8 mouse cellular contexts compared by ENCODE assay signal in the genomic region with DNA sequence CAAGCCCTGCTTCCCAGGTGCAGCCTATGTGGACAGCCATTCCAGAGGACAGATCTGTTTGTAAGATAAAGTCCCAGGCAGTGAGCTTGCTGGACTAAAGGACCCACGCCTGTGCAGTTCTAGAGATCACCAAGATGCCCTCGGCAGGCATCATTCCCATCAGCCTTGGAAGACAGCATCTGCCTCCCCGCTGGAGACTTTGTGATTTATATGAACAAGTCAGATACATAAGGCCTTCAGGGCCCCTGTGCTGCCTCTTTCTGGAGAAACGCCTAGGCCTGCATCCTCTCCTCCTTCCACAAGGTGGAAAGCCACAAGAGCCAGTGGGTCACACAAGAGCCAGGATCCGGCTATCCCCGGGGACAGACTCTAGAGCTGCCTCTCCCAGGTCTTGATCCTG. TPM values are rescaled to one million over a fixed set of nuclear protein-coding genes. Genes with fewer than 3 reads are reported as not detected.
A peak's percentile ranks its signal among the peaks of the same experiment; 100 is the strongest.
DNase-seq lines count a peak whose midpoint lies in the region; ATAC-seq and TF ChIP-seq lines count a peak whose summit lies in the region.

No protein-coding gene starts in this region.

- H3K4me1 ChIP-seq in E14TG2a.4 (replicated peaks; ENCODE audit: low read depth, low read length) = peaks cover 83% of the 10 kb centered on the region
- peaks cover 80% of the 10 kb centered on the region for H3K4me1 ChIP-seq in forebrain, embryonic 15.5 days
- H3K4me1 ChIP-seq in lung, adult 2 months (ENCODE audit: control insufficient read depth, insufficient read depth, low read length) = peaks cover 27% of the 10 kb centered on the region

- H3K4me2 ChIP-seq in forebrain, embryonic 15.5 days (replicated peaks) = peak overlapping the region; percentile 22; the same call in 1 of the 2 replicates

- H3K4me3 ChIP-seq in E14TG2a.4 (replicated peaks; ENCODE audit: low read length) = 0 out of 2 replicates have a peak overlapping the region, but pooled peaks have one; percentile 63
- no peak overlapping the region for H3K4me3 ChIP-seq in forebrain, embryonic 15.5 days
- H3K4me3 ChIP-seq in lung, adult 2 months (replicated peaks; ENCODE audit: extremely low read depth, low read depth, low read length) = no peak overlapping the region

- TF ChIP-seq CTCF in E14TG2a.4 (conservative IDR thresholded peaks at IDR 0.05; ENCODE audit: low read length) = no peak
- no peak for TF ChIP-seq CTCF in lung, adult 2 months (IDR thresholded peaks at IDR 0.05; ENCODE audit: insufficient read depth, low read length)

- no peaks in the 10 kb centered on the region for H3K27me3 ChIP-seq in E14TG2a.4 (ENCODE audit: insufficient read depth, low read length)
- no peaks in the 10 kb centered on the region for H3K27me3 ChIP-seq in forebrain, embryonic 15.5 days

- TF ChIP-seq POLR2A in lung, adult 2 months (IDR thresholded peaks at IDR 0.05; ENCODE audit: borderline replicate concordance, extremely low read depth, low read depth, low read length) = no peak

- DNase-seq in adrenal gland, postnatal 14 days = peak; percentile 40
- no peak for DNase-seq in adrenal gland, postnatal 4 days (ENCODE audit: low spot score in 2 of 2)
- peak; percentile 57 for DNase-seq in mesoderm, embryonic 11.5 days (ENCODE audit: low read depth, low spot score)
- no peak for DNase-seq in lung, adult 2 months
- no peak for DNase-seq in heart, adult 11 months
- no peak for DNase-seq in right cerebral cortex, postnatal 36 days (ENCODE audit: low spot score in 2 of 2)

- peak overlapping the region; percentile 80 for H3K27ac ChIP-seq in forebrain, embryonic 15.5 days (replicated peaks)

- H3K9ac ChIP-seq in forebrain, embryonic 15.5 days (replicated peaks) = peak overlapping the region; percentile 14; the same call in 1 of the 2 replicates

- H3K36me3 ChIP-seq in E14TG2a.4 (ENCODE audit: insufficient read depth, low read length) = no peaks in the 10 kb centered on the region
- H3K36me3 ChIP-seq in forebrain, embryonic 15.5 days = no peaks in the 10 kb centered on the region

- no peak for ATAC-seq in forebrain, embryonic 15.5 days (replicated peaks)

- 44% methylated on average over 6 of the region's 6 CpGs for WGBS in forebrain, embryonic 15.5 days
- 75% methylated on average over 6 of the region's 6 CpGs for WGBS in lung, adult 2 months

- no peaks in the 10 kb centered on the region for H3K9me3 ChIP-seq in E14TG2a.4 (ENCODE audit: low read length)
- H3K9me3 ChIP-seq in forebrain, embryonic 15.5 days = no peaks in the 10 kb centered on the region

RNA-seq across cellular contexts. Expression of a gene that starts 33.6 kb away (rescaled TPM):
- 21.6 and 23.0 TPM in 2 replicates for total RNA-seq in adrenal gland, postnatal 14 days (2021)
- 10 to 100 TPM; 29.6 to 29.9 TPM for total RNA-seq in adrenal gland, postnatal 4 days (2021)
- 14.3 and 16.3 TPM in 2 replicates for polyA plus RNA-seq in forebrain, embryonic 15.5 days (2015; fragmentation: Nextera tagmentation; extraction: Ambion mirVana)
- polyA plus RNA-seq in lung, adult 2 months (2012; rRNA removed) = 22.2 and 22.5 TPM in 2 replicates

Comparison
In these comparisons a context has a peak if more than half of its experiments do, and no peak if none do; other contexts are left out.
1. DNase-seq: peak in adrenal gland, postnatal 14 days (single experiment) and mesoderm, embryonic 11.5 days (single experiment); none in adrenal gland, postnatal 4 days (0 of 2), lung, adult 2 months (single experiment), heart, adult 11 months (single experiment) and right cerebral cortex, postnatal 36 days (0 of 2).